Mouse (Mus musculus): ENCODE results near the gene Zc3h7b. TPM values are rescaled to one million over a fixed set of nuclear protein-coding genes. Genes with fewer than 3 reads are reported as not detected.

Zc3h7b gene
- polyA plus RNA-seq, 2 experiments: 4.0 to 5.7 TPM

DNA sequence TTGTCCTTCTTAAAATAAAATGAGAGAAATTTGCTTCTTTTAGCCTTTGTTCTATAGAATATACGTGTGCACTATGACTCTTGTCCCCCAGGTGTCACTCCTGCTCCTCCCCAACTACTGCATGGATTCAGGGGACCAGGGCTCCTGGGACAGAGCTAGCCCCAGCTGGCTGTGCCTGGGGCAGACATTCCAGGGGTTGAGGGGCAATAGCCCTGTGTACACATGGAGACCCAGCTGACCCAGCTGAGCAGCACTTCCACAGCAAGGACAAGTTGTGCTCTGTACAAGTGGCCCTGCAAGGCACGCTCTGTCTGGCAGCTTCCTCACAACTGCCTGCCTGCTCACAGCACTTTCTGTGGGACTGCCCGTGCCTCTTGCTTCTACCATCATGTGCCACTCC lies 51.4 kb downstream of the Zc3h7b start:
- Histone ChIP-seq H3K4me3 (ENCODE audit: insufficient read depth in 1 of 2, low read depth in 2 of 2, low read length in 2 of 2) (no peak overlapping the region), H3K27me3 (ENCODE audit: control insufficient read depth, insufficient read depth, low read length) (no peaks in the 10 kb centered on the region), H3K27ac (no peak overlapping the region), H3K36me3 (replicated peaks; ENCODE audit: control insufficient read depth, insufficient read depth, low read depth) (no peaks in the 10 kb centered on the region), H3K4me2 (ENCODE audit: low read depth) (no peak overlapping the region), H3K9ac (replicated peaks) (no peak overlapping the region), H3K9me3 (ENCODE audit: control insufficient read depth, low read length) (no peaks in the 10 kb centered on the region), H3K4me1 (replicated peaks; ENCODE audit: control insufficient read depth in 2 of 2, insufficient read depth in 2 of 2, low read length in 1 of 2) (peaks cover 0 to 5% of the 10 kb centered on the region in 2 experiments; a peak in 1 of 4 replicates)
- peak; percentile 63 for TF ChIP-seq CTCF (IDR thresholded peaks at IDR 0.05; ENCODE audit: low read depth)
- TF ChIP-seq EP300 (IDR thresholded peaks at IDR 0.05; ENCODE audit: low read depth): no peak
- DNase-seq (ENCODE audit: low read depth in 3 of 3, low spot score in 3 of 3) (no peak), ATAC-seq (ENCODE audit: insufficient read depth) (no peak)
- 62% methylated on average over 3 of the region's 3 CpGs for WGBS (ENCODE audit: insufficient replicate concordance)

DNA sequence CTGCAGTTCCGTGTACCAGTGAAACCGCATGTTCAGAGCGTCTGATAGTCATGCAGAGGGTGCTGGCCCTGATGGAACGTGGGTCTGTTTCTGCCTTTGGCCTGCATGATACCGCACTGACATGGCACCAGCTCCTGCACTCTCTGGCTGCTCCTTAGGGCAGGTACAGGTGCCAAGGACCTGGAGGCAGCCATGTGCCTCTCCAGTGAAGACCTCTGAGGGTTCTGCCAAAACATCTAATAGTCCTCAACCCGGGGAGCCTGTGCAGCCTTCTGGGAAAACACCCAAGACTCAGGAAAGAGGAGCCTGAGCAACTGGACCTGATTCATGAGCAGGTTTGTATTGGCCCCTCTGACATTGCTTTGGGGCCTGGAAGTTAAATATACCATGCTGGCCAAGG lies 53.0 kb downstream of the Zc3h7b start:
- no peak for ATAC-seq (ENCODE audit: insufficient read depth)
- Histone ChIP-seq H3K27ac (no peak overlapping the region), H3K4me1 (replicated peaks; ENCODE audit: control insufficient read depth in 2 of 2, insufficient read depth in 2 of 2, low read length in 1 of 2) (peaks cover 6 to 9% of the 10 kb centered on the region in 2 experiments), H3K4me3 (ENCODE audit: insufficient read depth in 1 of 2, low read depth in 2 of 2, low read length in 2 of 2) (no peak overlapping the region), H3K4me2 (ENCODE audit: low read depth) (no peak overlapping the region), H3K27me3 (ENCODE audit: control insufficient read depth, insufficient read depth, low read length) (no peaks in the 10 kb centered on the region), H3K9me3 (ENCODE audit: control insufficient read depth, low read length) (no peaks in the 10 kb centered on the region), H3K36me3 (replicated peaks; ENCODE audit: control insufficient read depth, insufficient read depth, low read depth) (no peaks in the 10 kb centered on the region), H3K9ac (replicated peaks) (no peak overlapping the region)
- TF ChIP-seq CTCF (IDR thresholded peaks at IDR 0.05; ENCODE audit: low read depth) (no peak), EP300 (IDR thresholded peaks at IDR 0.05; ENCODE audit: low read depth) (no peak)
- no peak for DNase-seq (ENCODE audit: low read depth in 3 of 3, low spot score in 3 of 3)
- WGBS (ENCODE audit: insufficient replicate concordance): 76% methylated on average over 6 of the region's 6 CpGs

DNA sequence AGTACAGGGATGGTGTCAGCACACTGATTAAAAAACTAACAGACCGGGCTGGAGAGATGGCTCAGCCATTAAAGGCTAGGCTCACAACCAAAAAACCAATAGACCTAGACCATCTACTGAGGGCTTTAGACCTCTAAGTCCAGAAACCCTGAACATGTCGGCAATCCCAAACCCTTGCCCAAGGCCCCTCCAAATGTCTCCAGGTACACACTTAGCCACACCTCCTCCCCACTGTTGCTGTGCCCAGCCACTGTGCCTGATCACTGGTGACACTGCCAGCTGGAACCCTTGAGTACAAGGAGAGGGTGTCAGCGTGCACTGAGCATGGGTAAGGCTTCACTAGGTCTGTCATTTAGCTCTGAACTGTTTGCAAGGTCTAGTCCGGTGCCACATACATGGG lies 53.6 kb downstream of the Zc3h7b start:
- Histone ChIP-seq H3K27me3 (ENCODE audit: control insufficient read depth, insufficient read depth, low read length) (no peaks in the 10 kb centered on the region), H3K9me3 (ENCODE audit: control insufficient read depth, low read length) (no peaks in the 10 kb centered on the region), H3K4me2 (ENCODE audit: low read depth) (no peak overlapping the region), H3K4me1 (replicated peaks; ENCODE audit: control insufficient read depth in 2 of 2, insufficient read depth in 2 of 2, low read length in 1 of 2) (peaks cover 12% of the 10 kb centered on the region in 2 experiments), H3K4me3 (ENCODE audit: insufficient read depth in 1 of 2, low read depth in 2 of 2, low read length in 2 of 2) (no peak overlapping the region), H3K27ac (no peak overlapping the region), H3K9ac (replicated peaks) (no peak overlapping the region; the same call in 1 of the 2 replicates), H3K36me3 (replicated peaks; ENCODE audit: control insufficient read depth, insufficient read depth, low read depth) (no peaks in the 10 kb centered on the region)
- ATAC-seq (ENCODE audit: insufficient read depth): no peak
- TF ChIP-seq EP300 (IDR thresholded peaks at IDR 0.05; ENCODE audit: low read depth): no peak
- no peak for TF ChIP-seq CTCF (IDR thresholded peaks at IDR 0.05; ENCODE audit: low read depth)
- 76% methylated on average over 4 of the region's 4 CpGs for WGBS (ENCODE audit: insufficient replicate concordance)
- no peak for DNase-seq (ENCODE audit: low read depth in 3 of 3, low spot score in 3 of 3)

DNA sequence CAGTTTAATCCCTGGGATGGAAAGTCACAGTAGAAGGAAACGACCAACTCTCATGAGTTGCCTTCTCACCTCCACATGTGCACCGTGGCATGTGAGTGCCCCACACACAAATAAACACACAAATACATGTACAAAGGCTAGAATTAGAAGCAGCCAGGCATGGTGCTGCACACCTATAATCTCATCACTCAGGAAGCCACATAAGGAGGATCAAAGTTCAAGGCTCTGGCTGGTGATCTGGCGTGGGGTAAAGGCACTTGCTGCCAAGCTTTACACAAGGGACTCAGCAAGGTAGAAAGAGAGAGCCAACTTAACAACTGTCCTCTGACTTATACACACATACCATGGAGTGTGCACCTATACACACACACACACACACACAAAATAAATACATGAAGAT lies 55.5 kb downstream of the Zc3h7b start:
- Histone ChIP-seq H3K27ac (no peak overlapping the region), H3K4me1 (replicated peaks; ENCODE audit: control insufficient read depth in 2 of 2, insufficient read depth in 2 of 2, low read length in 1 of 2) (peaks cover 15 to 19% of the 10 kb centered on the region in 2 experiments), H3K4me2 (ENCODE audit: low read depth) (no peak overlapping the region), H3K4me3 (ENCODE audit: insufficient read depth in 1 of 2, low read depth in 2 of 2, low read length in 2 of 2) (no peak overlapping the region), H3K9me3 (ENCODE audit: control insufficient read depth, low read length) (no peaks in the 10 kb centered on the region), H3K36me3 (replicated peaks; ENCODE audit: control insufficient read depth, insufficient read depth, low read depth) (no peaks in the 10 kb centered on the region), H3K27me3 (ENCODE audit: control insufficient read depth, insufficient read depth, low read length) (no peaks in the 10 kb centered on the region), H3K9ac (replicated peaks) (no peak overlapping the region)
- WGBS (ENCODE audit: insufficient replicate concordance): 62% methylated on average over 3 of the region's 3 CpGs
- ATAC-seq (ENCODE audit: insufficient read depth) (no peak), DNase-seq (ENCODE audit: low read depth in 3 of 3, low spot score in 3 of 3) (no peak)
- TF ChIP-seq EP300 (IDR thresholded peaks at IDR 0.05; ENCODE audit: low read depth): no peak
- TF ChIP-seq CTCF (IDR thresholded peaks at IDR 0.05; ENCODE audit: low read depth): no peak

DNA sequence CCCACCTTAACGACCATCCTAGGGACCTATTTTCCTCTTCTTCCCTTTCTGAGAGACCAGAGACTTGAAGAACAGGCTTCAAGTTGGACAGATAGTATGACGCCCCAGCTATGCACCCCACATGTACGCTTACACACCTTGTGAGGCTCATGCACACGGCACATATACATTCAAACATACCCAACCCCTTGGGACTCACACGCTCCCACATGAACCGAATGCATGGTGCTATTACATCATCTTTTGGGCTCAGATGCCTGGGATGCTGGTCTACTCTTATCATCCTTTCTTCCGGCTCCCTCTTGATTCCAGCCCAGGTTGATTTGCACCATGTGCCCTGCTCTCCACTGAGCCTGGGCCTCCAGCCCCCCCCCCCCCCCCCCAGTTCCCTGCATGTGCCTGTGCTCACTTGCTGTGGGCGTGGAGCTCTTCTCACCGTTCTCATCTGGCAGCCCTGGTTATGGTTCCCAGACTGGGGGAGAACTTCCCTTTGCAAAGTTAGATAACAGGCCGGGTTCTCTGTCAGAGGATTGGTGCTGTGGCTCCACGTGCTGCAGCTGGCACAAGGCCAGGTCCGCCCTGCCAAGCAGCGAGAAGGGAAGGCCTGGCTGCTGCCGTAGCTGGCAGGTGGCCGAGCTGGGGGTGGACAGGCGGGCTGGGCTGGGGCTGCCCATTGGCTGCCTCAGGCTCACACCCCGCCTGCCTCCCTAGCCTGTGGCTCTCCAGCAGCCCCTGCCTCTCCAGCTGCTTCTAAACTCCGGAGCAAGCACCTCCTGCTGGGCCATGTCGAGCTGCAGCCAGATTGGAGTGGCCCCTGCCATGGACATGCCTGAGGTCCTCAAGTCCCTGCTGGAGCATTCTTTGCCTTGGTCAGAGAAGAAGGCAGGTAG lies 57.4 kb downstream of the Zc3h7b start, which contains the start of gene Tef:
TSS of gene Tef (plus strand) at position 421 of the 890 bp plus-strand sequence.
- H3K4me1 ChIP-seq (replicated peaks; ENCODE audit: control insufficient read depth in 2 of 2, insufficient read depth in 2 of 2, low read length in 1 of 2): peaks cover 15 to 21% of the 10 kb centered on the region in 2 experiments
- H3K27me3 ChIP-seq (ENCODE audit: control insufficient read depth, insufficient read depth, low read length): no peaks in the 10 kb centered on the region
- TF ChIP-seq CTCF (IDR thresholded peaks at IDR 0.05; ENCODE audit: low read depth): peak; percentile 37; the same call in 1 of the 2 replicates
- no peak for TF ChIP-seq EP300 (IDR thresholded peaks at IDR 0.05; ENCODE audit: low read depth)
- no peak within 1 kb of the TSS for H3K27ac ChIP-seq
- ATAC-seq (ENCODE audit: insufficient read depth): peak; percentile 87
- WGBS (ENCODE audit: insufficient replicate concordance): 16% methylated on average over 19 of the region's 19 CpGs
- H3K4me3 ChIP-seq (ENCODE audit: insufficient read depth in 1 of 2, low read depth in 2 of 2, low read length in 2 of 2): peak within 1 kb of the TSS; percentile 31 to 42
- H3K9ac ChIP-seq (replicated peaks): peak within 1 kb of the TSS; percentile 40; the same call in 1 of the 2 replicates
- no peaks in the 10 kb centered on the region for H3K9me3 ChIP-seq (ENCODE audit: control insufficient read depth, low read length)
- no peaks in the 10 kb centered on the region for H3K36me3 ChIP-seq (replicated peaks; ENCODE audit: control insufficient read depth, insufficient read depth, low read depth)
- peak; percentile 79 to 85 (median 82) for DNase-seq (ENCODE audit: low read depth in 3 of 3, low spot score in 3 of 3)
- H3K4me2 ChIP-seq (ENCODE audit: low read depth): peak within 1 kb of the TSS; percentile 73
